Mouse (Mus musculus) heart, adult 2 months (tissue): ENCODE data around the gene Zar1l.

Experiments
- CTCF ChIP-seq: fragments of 200-600 bp; IDR thresholded peaks from 2 replicates; pipeline ENCODE4 v1.8.1; 2022; ENCODE audit warnings: antibody characterized with exemption, mild to moderate bottlenecking, moderate library complexity
- POLR2A ChIP-seq: fragments of 200-500 bp; IDR thresholded peaks from 2 replicates; pipeline ENCODE4 v1.6.1; 2011; ENCODE audit warnings: mild to moderate bottlenecking, low read depth, low read length, control low read depth; ENCODE audit not compliant: insufficient read depth

- no peak for TF ChIP-seq POLR2A
- peak; percentile 68 for TF ChIP-seq CTCF
Observed at GRCm38 (mm10) chr5:150519551-150519950, 1.6 kb upstream of the Zar1l start.
